Mouse (Mus musculus) heart, adult 2 months (tissue): ENCODE data around the gene Pbxip1.

Experiments
- CTCF ChIP-seq: fragments of 200-600 bp; IDR thresholded peaks from 2 replicates; pipeline ENCODE4 v1.8.1; 2022; ENCODE audit warnings: antibody characterized with exemption, mild to moderate bottlenecking, moderate library complexity
- EP300 ChIP-seq: fragments of 200-500 bp; IDR thresholded peaks from 2 replicates; pipeline ENCODE4 v1.6.1; 2011; ENCODE audit warnings: low read depth, low read length, control low read depth; ENCODE audit not compliant: insufficient read depth
- POLR2A ChIP-seq: fragments of 200-500 bp; IDR thresholded peaks from 2 replicates; pipeline ENCODE4 v1.6.1; 2011; ENCODE audit warnings: mild to moderate bottlenecking, low read depth, low read length, control low read depth; ENCODE audit not compliant: insufficient read depth

GRCm38 (mm10) chr3:89432606-89433005 lies 3.9 kb upstream of the Pbxip1 start:
- TF ChIP-seq POLR2A (no peak), EP300 (no peak), CTCF (no peak)
